Mouse (Mus musculus): ENCODE data around the gene Tspan7. TPM values are rescaled to one million over a fixed set of nuclear protein-coding genes. Genes with fewer than 3 reads are reported as not detected.

Tspan7 gene
- polyA plus RNA-seq, 1 experiment from 2014 or later, result 74.4 TPM

- Histone ChIP-seq H3K27ac (ENCODE audit: low read depth, low read length) (no peak overlapping the region), H3K27me3 (ENCODE audit: control insufficient read depth, insufficient read depth, low read length) (no peaks in the 10 kb centered on the region), H3K9ac (ENCODE audit: low read depth, low read length) (no peak overlapping the region), H3K4me1 (replicated peaks; ENCODE audit: control insufficient read depth, insufficient read depth, low read length) (no peaks in the 10 kb centered on the region), H3K36me3 (ENCODE audit: control insufficient read depth, insufficient read depth, low read length) (no peaks in the 10 kb centered on the region), H3K9me3 (ENCODE audit: control insufficient read depth, low read length) (no peaks in the 10 kb centered on the region), H3K4me2 (replicated peaks; ENCODE audit: low read depth, low read length) (no peak overlapping the region), H3K4me3 (ENCODE audit: low read depth, low read length) (no peak overlapping the region)
- WGBS, result 16% methylated on average over 2 of the region's 2 CpGs
- no peak for ATAC-seq (ENCODE audit: low FRiP score)
- no peak for DNase-seq (ENCODE audit: low spot score)
Measured at GRCm38 (mm10) chrX:10535450-10535849, 50.5 kb downstream of the Tspan7 start.

GRCm38 (mm10) chrX:10539009-10539408, 54.1 kb downstream of the Tspan7 start:
- Histone ChIP-seq H3K27ac (ENCODE audit: low read depth, low read length) (no peak overlapping the region), H3K4me3 (ENCODE audit: low read depth, low read length) (no peak overlapping the region), H3K36me3 (ENCODE audit: control insufficient read depth, insufficient read depth, low read length) (no peaks in the 10 kb centered on the region), H3K9me3 (ENCODE audit: control insufficient read depth, low read length) (no peaks in the 10 kb centered on the region), H3K9ac (ENCODE audit: low read depth, low read length) (no peak overlapping the region), H3K27me3 (ENCODE audit: control insufficient read depth, insufficient read depth, low read length) (no peaks in the 10 kb centered on the region), H3K4me2 (replicated peaks; ENCODE audit: low read depth, low read length) (no peak overlapping the region), H3K4me1 (replicated peaks; ENCODE audit: control insufficient read depth, insufficient read depth, low read length) (no peaks in the 10 kb centered on the region)
- DNase-seq (ENCODE audit: low spot score), result no peak
- WGBS, result 97% methylated on average over 2 of the region's 2 CpGs
- ATAC-seq (ENCODE audit: low FRiP score), result no peak

GRCm38 (mm10) chrX:10539482-10540166, 54.7 kb downstream of the Tspan7 start:
- Histone ChIP-seq H3K9ac (ENCODE audit: low read depth, low read length) (no peak overlapping the region), H3K27me3 (ENCODE audit: control insufficient read depth, insufficient read depth, low read length) (no peaks in the 10 kb centered on the region), H3K4me3 (ENCODE audit: low read depth, low read length) (no peak overlapping the region), H3K36me3 (ENCODE audit: control insufficient read depth, insufficient read depth, low read length) (no peaks in the 10 kb centered on the region), H3K9me3 (ENCODE audit: control insufficient read depth, low read length) (no peaks in the 10 kb centered on the region), H3K4me1 (replicated peaks; ENCODE audit: control insufficient read depth, insufficient read depth, low read length) (no peaks in the 10 kb centered on the region), H3K4me2 (replicated peaks; ENCODE audit: low read depth, low read length) (no peak overlapping the region), H3K27ac (ENCODE audit: low read depth, low read length) (no peak overlapping the region)
- ATAC-seq (ENCODE audit: low FRiP score), result no peak
- 77% methylated on average over 6 of the region's 6 CpGs for WGBS
- DNase-seq (ENCODE audit: low spot score), result no peak

GRCm38 (mm10) chrX:10546840-10547239, 61.9 kb downstream of the Tspan7 start:
- Histone ChIP-seq H3K9me3 (ENCODE audit: control insufficient read depth, low read length) (no peaks in the 10 kb centered on the region), H3K9ac (ENCODE audit: low read depth, low read length) (no peak overlapping the region), H3K27ac (ENCODE audit: low read depth, low read length) (no peak overlapping the region), H3K4me1 (replicated peaks; ENCODE audit: control insufficient read depth, insufficient read depth, low read length) (no peaks in the 10 kb centered on the region), H3K4me2 (replicated peaks; ENCODE audit: low read depth, low read length) (no peak overlapping the region), H3K4me3 (ENCODE audit: low read depth, low read length) (no peak overlapping the region), H3K36me3 (ENCODE audit: control insufficient read depth, insufficient read depth, low read length) (no peaks in the 10 kb centered on the region), H3K27me3 (ENCODE audit: control insufficient read depth, insufficient read depth, low read length) (no peaks in the 10 kb centered on the region)
- ATAC-seq (ENCODE audit: low FRiP score) (no peak), DNase-seq (ENCODE audit: low spot score) (no peak)
- WGBS, result 84% methylated on average over 3 of the region's 3 CpGs

GRCm38 (mm10) chrX:10549708-10550107, 64.8 kb downstream of the Tspan7 start:
- 82% methylated on average over 3 of the region's 3 CpGs for WGBS
- no peak for ATAC-seq (ENCODE audit: low FRiP score)
- Histone ChIP-seq H3K27me3 (ENCODE audit: control insufficient read depth, insufficient read depth, low read length) (no peaks in the 10 kb centered on the region), H3K4me2 (replicated peaks; ENCODE audit: low read depth, low read length) (no peak overlapping the region), H3K36me3 (ENCODE audit: control insufficient read depth, insufficient read depth, low read length) (no peaks in the 10 kb centered on the region), H3K9me3 (ENCODE audit: control insufficient read depth, low read length) (no peaks in the 10 kb centered on the region), H3K9ac (ENCODE audit: low read depth, low read length) (no peak overlapping the region), H3K4me3 (ENCODE audit: low read depth, low read length) (no peak overlapping the region), H3K4me1 (replicated peaks; ENCODE audit: control insufficient read depth, insufficient read depth, low read length) (no peaks in the 10 kb centered on the region), H3K27ac (ENCODE audit: low read depth, low read length) (no peak overlapping the region)
- DNase-seq (ENCODE audit: low spot score), result no peak

- DNase-seq (ENCODE audit: low spot score) (no peak), ATAC-seq (ENCODE audit: low FRiP score) (no peak)
- Histone ChIP-seq H3K9ac (ENCODE audit: low read depth, low read length) (no peak overlapping the region), H3K27me3 (ENCODE audit: control insufficient read depth, insufficient read depth, low read length) (no peaks in the 10 kb centered on the region), H3K4me3 (ENCODE audit: low read depth, low read length) (no peak overlapping the region), H3K9me3 (ENCODE audit: control insufficient read depth, low read length) (no peaks in the 10 kb centered on the region), H3K27ac (ENCODE audit: low read depth, low read length) (no peak overlapping the region), H3K4me1 (replicated peaks; ENCODE audit: control insufficient read depth, insufficient read depth, low read length) (no peaks in the 10 kb centered on the region), H3K4me2 (replicated peaks; ENCODE audit: low read depth, low read length) (no peak overlapping the region), H3K36me3 (ENCODE audit: control insufficient read depth, insufficient read depth, low read length) (no peaks in the 10 kb centered on the region)
- WGBS, result 85% methylated on average over 3 of the region's 3 CpGs
Measured at GRCm38 (mm10) chrX:10556899-10557298, 71.9 kb downstream of the Tspan7 start.

GRCm38 (mm10) chrX:10557596-10557995, 72.6 kb downstream of the Tspan7 start:
- DNase-seq (ENCODE audit: low spot score) (no peak), ATAC-seq (ENCODE audit: low FRiP score) (no peak)
- Histone ChIP-seq H3K4me2 (replicated peaks; ENCODE audit: low read depth, low read length) (no peak overlapping the region), H3K27ac (ENCODE audit: low read depth, low read length) (no peak overlapping the region), H3K4me1 (replicated peaks; ENCODE audit: control insufficient read depth, insufficient read depth, low read length) (no peaks in the 10 kb centered on the region), H3K9me3 (ENCODE audit: control insufficient read depth, low read length) (no peaks in the 10 kb centered on the region), H3K36me3 (ENCODE audit: control insufficient read depth, insufficient read depth, low read length) (no peaks in the 10 kb centered on the region), H3K9ac (ENCODE audit: low read depth, low read length) (no peak overlapping the region), H3K27me3 (ENCODE audit: control insufficient read depth, insufficient read depth, low read length) (no peaks in the 10 kb centered on the region), H3K4me3 (ENCODE audit: low read depth, low read length) (no peak overlapping the region)
- 75% methylated on average over 5 of the region's 5 CpGs for WGBS

- Histone ChIP-seq H3K27ac (ENCODE audit: low read depth, low read length) (no peak overlapping the region), H3K9me3 (ENCODE audit: control insufficient read depth, low read length) (no peaks in the 10 kb centered on the region), H3K36me3 (ENCODE audit: control insufficient read depth, insufficient read depth, low read length) (no peaks in the 10 kb centered on the region), H3K4me3 (ENCODE audit: low read depth, low read length) (no peak overlapping the region), H3K4me2 (replicated peaks; ENCODE audit: low read depth, low read length) (no peak overlapping the region), H3K4me1 (replicated peaks; ENCODE audit: control insufficient read depth, insufficient read depth, low read length) (no peaks in the 10 kb centered on the region), H3K27me3 (ENCODE audit: control insufficient read depth, insufficient read depth, low read length) (no peaks in the 10 kb centered on the region), H3K9ac (ENCODE audit: low read depth, low read length) (no peak overlapping the region)
- 69% methylated on average over 2 of the region's 2 CpGs for WGBS
- ATAC-seq (ENCODE audit: low FRiP score) (no peak), DNase-seq (ENCODE audit: low spot score) (no peak)
Measured at GRCm38 (mm10) chrX:10558625-10559024, 73.7 kb downstream of the Tspan7 start.

- no peak for ATAC-seq (ENCODE audit: low FRiP score)
- no peak overlapping the region for H3K9ac ChIP-seq (ENCODE audit: low read depth, low read length)
- no peak for DNase-seq (ENCODE audit: low spot score)
- H3K4me3 ChIP-seq (ENCODE audit: low read depth, low read length), result no peak overlapping the region
- H3K9me3 ChIP-seq (ENCODE audit: control insufficient read depth, low read length), result no peaks in the 10 kb centered on the region
- no peak overlapping the region for H3K27ac ChIP-seq (ENCODE audit: low read depth, low read length)
- WGBS, result 82% methylated on average over 3 of the region's 3 CpGs
- no peak overlapping the region for H3K4me2 ChIP-seq (replicated peaks; ENCODE audit: low read depth, low read length)
- H3K27me3 ChIP-seq (ENCODE audit: control insufficient read depth, insufficient read depth, low read length), result no peaks in the 10 kb centered on the region
- no peaks in the 10 kb centered on the region for H3K4me1 ChIP-seq (replicated peaks; ENCODE audit: control insufficient read depth, insufficient read depth, low read length)
- no peaks in the 10 kb centered on the region for H3K36me3 ChIP-seq (ENCODE audit: control insufficient read depth, insufficient read depth, low read length)
Measured at GRCm38 (mm10) chrX:10565811-10566210, 80.9 kb downstream of the Tspan7 start.
